Mouse (Mus musculus) lung, postnatal 0 days (tissue): ENCODE results near the gene Sys1.

Experiments used
- CTCF ChIP-seq: IDR thresholded peaks from 2 replicates; pipeline ENCODE4 v1.5.1; 2016; ENCODE audit warnings: antibody characterized with exemption, mild to moderate bottlenecking
- EP300 ChIP-seq: IDR thresholded peaks from 2 replicates; pipeline ENCODE4 v1.6.1; 2016; ENCODE audit warnings: antibody characterized with exemption, mild to moderate bottlenecking, control low read depth

GRCm38 (mm10) chr2:164473624-164474023 lies 16.9 kb downstream of the Sys1 start, which contains the start of gene Trp53tg5:
- TF ChIP-seq CTCF (no peak), EP300 (no peak)
